Mouse (Mus musculus) T-helper 2 cell (primary cell): Measurements from ENCODE around the gene Pknox2.

Experiments
- in situ Hi-C: fragments of 300-600 bp; cut with MboI, MseI; formaldehyde crosslinking; loops from one replicate; pipeline ENCODE4 v1.15.1; 2025; ENCODE audit warnings: high pct_unique_total_duplicates

The Pknox2 gene

GRCm38 (mm10) chr9:36950271-36951132 is 196.7 kb downstream of the Pknox2 start:
- in situ Hi-C loops, result no loop called here

- in situ Hi-C loops, result no loop called here
Observed at GRCm38 (mm10) chr9:36948181-36948580, 199.0 kb downstream of the Pknox2 start.

GRCm38 (mm10) chr9:36947056-36947694 is 200.0 kb downstream of the Pknox2 start:
- in situ Hi-C loops, result no loop called here

- in situ Hi-C loops, result no loop called here
Observed at GRCm38 (mm10) chr9:36944843-36945242, 202.4 kb downstream of the Pknox2 start.

- in situ Hi-C loops, result no loop called here
Observed at GRCm38 (mm10) chr9:36942561-36942960, 204.6 kb downstream of the Pknox2 start.

GRCm38 (mm10) chr9:36942131-36942530 is 205.1 kb downstream of the Pknox2 start:
- in situ Hi-C loops, result no loop called here

GRCm38 (mm10) chr9:36941565-36941964 is 205.6 kb downstream of the Pknox2 start:
- in situ Hi-C loops, result no loop called here

- in situ Hi-C loops, result no loop called here
Observed at GRCm38 (mm10) chr9:36938601-36939078, 208.6 kb downstream of the Pknox2 start.

- in situ Hi-C loops, result no loop called here
Observed at GRCm38 (mm10) chr9:36933813-36934493, 213.3 kb downstream of the Pknox2 start.

GRCm38 (mm10) chr9:36932950-36933812 is 214.0 kb downstream of the Pknox2 start:
- in situ Hi-C loops, result no loop called here

GRCm38 (mm10) chr9:36931657-36932056 is 215.6 kb downstream of the Pknox2 start:
- in situ Hi-C loops, result no loop called here

GRCm38 (mm10) chr9:36923753-36924152 is 223.5 kb downstream of the Pknox2 start:
- in situ Hi-C loops, result no loop called here

GRCm38 (mm10) chr9:36921718-36922415 is 225.3 kb downstream of the Pknox2 start:
- in situ Hi-C loops, result no loop called here

GRCm38 (mm10) chr9:36919472-36919871 is 227.7 kb downstream of the Pknox2 start:
- in situ Hi-C loops, result no loop called here

- in situ Hi-C loops, result no loop called here
Observed at GRCm38 (mm10) chr9:36918582-36918981, 228.6 kb downstream of the Pknox2 start.

- in situ Hi-C loops, result no loop called here
Observed at GRCm38 (mm10) chr9:36916915-36917314, 230.3 kb downstream of the Pknox2 start.

GRCm38 (mm10) chr9:36916362-36916761 is 230.8 kb downstream of the Pknox2 start:
- in situ Hi-C loops, result no loop called here

- in situ Hi-C loops, result no loop called here
Observed at GRCm38 (mm10) chr9:36905452-36905851, 241.8 kb downstream of the Pknox2 start.

GRCm38 (mm10) chr9:36900464-36900863 is 246.7 kb downstream of the Pknox2 start:
- in situ Hi-C loops, result no loop called here

- in situ Hi-C loops, result no loop called here
Observed at GRCm38 (mm10) chr9:36898560-36898959, 248.6 kb downstream of the Pknox2 start.
